Mouse (Mus musculus) liver (tissue): Measurements from ENCODE around the gene Rbm33.
A peak's percentile ranks its signal among the peaks of the same experiment; 100 is the strongest.

Experiments used
- DNase-seq: peaks from one replicate; pipeline ENCODE4 v3.0.0-alpha.2; 2020; ENCODE audit warnings: mixed read lengths

Rbm33 gene

DNA sequence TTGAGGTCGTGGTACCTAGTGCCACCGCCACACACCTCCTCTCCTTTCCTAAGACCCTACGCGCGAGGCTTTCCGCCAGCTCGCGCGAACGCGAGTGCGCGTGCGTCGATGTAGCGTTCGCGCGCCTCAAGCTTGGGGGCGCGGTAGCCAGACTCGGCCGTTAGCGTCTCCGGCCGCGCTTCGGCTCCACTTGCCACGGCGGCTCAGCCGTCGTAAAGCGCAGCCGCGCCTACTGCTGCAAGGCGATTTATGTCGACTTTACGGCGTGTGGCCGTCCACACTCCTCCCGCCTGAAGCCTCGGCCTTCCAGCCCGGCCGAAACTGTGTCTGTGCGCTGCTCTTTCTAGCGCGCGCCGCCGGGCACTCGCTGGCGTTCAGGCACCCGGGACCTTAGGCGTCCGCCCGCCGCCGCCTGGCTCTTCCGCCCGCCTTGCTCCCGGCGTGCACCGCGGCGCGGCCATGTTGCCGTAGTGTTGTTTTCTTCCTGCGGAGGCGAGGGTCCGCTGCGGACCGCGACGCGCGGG, at the start of gene Rbm33:
Gene Rbm33, plus strand, starts transcription at position 400 of the 524 bp plus-strand sequence.
- peak; percentile 88 for DNase-seq

DNA sequence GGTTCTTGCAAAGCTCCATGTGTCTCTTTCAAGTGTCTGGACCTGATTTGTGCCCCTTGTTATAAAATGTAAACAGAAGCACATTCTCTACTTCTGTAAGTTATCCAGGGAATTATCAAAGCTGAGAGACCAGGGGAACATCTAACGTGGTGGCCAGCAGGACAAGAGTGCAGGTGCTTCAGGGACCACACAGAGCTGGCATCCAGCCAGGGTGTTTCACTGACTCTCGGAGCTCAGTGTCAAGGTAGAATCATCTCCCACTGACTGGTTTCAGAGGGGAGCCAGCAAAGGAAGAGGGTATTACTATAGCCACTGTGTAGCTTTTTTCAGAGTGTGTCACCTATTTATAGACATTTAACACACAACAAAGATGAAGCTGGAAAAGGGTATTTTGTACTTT, 49.3 kb upstream of the Rbm33 start:
- no peak for DNase-seq

GRCm38 (mm10) chr5:28269469-28269991, 47.4 kb upstream of the Rbm33 start:
- peak; percentile 47 for DNase-seq

GRCm38 (mm10) chr5:28272836-28273235, 44.1 kb upstream of the Rbm33 start:
- no peak for DNase-seq

- no peak for DNase-seq
These were observed 39.6 kb upstream of the Rbm33 start for GRCm38 (mm10) chr5:28277279-28277678.

DNA sequence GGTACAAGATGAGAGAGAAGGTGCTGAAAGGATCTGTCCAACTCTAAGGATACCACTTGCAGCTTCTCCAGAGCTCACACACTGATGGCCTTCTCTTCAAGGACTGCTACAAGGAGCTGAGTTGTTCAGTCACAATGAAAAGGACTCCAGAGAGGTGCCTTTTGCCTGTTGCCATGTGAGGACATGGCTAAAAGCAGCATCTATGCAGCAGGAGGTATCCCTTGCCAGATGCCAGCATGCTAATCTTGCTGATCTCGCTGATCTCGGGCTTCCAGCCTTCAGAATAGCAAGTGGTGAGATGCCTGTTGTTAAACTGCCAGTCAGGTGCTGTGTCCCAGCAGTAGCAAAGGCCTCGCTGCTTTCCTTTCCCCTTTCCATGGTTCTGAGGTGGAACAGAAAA, 27.8 kb upstream of the Rbm33 start:
- no peak for DNase-seq

DNA sequence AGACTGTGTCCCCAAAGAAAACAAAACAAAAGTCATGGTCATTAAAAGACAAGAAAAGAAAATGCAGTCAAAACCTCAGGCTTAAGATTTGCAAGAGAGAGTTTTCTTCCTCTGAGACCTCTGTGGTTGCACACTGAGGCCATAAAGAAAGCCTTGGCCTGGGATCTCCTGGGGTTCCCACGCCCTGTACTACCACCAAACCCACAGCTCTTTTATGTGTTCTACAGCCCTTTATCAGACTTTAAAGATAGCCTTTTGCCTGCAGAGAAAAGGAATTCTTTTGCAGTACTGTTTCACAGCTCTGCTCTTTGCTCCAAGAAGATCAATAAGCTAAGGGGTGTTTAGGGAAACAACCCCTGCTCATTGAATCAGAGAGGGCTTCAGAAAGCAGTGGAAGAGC, 26.3 kb upstream of the Rbm33 start:
- no peak for DNase-seq

DNA sequence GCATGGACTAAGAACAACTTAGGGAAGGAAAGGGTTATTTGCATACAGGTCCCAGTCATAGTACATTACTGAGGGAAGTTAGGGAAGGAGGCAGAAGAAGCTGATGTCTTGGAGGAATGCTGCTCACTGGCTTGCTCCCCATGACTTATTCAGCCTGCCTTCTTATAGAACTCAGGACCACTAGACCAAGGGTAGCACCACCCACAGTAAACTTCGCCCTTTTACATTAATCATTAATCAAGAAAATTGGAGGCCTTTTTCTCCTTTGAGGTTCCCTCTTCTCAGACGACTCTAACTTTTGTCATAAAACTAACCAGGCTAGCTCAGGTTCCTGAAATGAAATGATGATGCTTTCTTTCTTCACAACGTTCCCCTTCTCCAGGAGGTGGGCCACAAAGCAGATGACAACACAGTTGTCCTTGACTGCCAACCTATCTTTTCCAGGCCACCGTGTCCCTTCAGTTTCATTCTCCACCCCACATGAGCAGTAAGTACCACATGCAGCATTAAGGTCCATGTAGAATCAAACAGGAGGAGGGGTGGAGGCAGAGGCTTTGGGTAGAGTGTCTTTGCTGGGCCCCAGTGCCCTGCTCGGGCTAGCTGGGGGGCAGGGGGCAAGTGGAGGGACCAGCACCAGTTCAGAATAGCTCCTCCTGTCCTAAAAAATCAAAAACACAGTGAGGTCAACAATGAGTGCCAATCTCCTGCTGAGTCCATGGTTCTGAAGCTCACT, 25.6 kb upstream of the Rbm33 start:
- no peak for DNase-seq

DNA sequence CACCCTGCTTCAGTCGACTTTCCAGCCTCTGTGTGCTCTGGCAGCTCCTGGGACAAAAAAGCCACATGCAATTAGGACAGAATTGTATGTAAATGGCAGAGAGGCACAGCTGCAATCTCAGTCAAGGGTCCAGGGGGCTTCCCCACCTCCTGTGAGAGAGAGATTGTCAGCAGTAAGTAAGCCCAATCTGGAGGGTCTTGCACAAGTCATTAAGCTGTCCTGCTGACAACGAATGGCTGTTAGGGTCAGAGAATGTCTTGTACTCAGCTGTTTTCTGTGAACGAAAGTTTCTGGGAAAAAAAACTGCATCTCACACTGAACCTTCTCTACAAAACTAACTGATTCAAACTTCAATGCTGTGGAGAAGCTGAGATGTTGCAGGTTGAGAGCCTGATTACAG, 24.6 kb upstream of the Rbm33 start:
- no peak for DNase-seq

- peak; percentile 83 for DNase-seq
These were observed 22.9 kb upstream of the Rbm33 start for GRCm38 (mm10) chr5:28293990-28294389.

GRCm38 (mm10) chr5:28298161-28298560, 18.8 kb upstream of the Rbm33 start:
- peak; percentile 7 for DNase-seq

- DNase-seq = no peak
These were observed 18.2 kb upstream of the Rbm33 start for GRCm38 (mm10) chr5:28298693-28299092.

DNA sequence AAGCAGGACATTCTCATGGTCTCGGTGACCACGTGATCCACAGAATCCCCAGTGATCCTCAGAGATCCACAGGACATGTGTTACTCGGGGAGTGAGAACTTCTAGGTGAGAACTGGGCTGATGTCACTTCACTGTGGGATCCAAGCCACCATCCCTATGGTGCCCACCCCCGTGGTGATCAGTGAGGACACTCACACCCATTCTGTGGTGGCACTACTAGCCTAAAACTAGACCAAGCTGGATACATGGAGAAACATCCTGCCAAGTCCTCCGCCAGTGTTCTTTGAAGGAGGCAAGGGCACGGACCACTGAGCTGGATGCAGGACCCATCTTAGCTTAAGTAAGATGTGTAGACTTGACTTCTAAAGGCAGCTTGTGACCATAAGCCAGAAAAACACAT, 17.6 kb upstream of the Rbm33 start:
- DNase-seq = no peak

- DNase-seq = no peak
These were observed 14.2 kb upstream of the Rbm33 start for GRCm38 (mm10) chr5:28302671-28303070.

DNA sequence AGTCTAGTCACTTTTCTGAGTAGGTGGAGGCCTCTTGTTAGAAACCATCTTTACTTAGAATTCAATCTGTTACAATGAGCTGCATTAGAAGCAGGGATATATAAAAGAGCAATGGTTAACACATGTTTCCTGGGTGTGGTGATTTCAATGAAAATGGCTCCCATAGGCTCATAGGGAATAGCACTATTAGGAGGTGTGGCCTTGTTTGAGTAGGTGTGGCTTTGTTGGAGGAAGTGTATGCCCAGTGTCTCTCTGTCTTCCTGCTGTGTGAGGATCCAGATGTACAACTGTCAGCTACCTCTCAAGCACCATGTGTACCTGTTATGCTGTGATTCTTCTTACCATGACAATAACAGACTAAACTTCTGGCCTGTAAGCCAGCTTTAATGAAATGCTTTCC, 12.4 kb upstream of the Rbm33 start:
- DNase-seq = no peak

DNA sequence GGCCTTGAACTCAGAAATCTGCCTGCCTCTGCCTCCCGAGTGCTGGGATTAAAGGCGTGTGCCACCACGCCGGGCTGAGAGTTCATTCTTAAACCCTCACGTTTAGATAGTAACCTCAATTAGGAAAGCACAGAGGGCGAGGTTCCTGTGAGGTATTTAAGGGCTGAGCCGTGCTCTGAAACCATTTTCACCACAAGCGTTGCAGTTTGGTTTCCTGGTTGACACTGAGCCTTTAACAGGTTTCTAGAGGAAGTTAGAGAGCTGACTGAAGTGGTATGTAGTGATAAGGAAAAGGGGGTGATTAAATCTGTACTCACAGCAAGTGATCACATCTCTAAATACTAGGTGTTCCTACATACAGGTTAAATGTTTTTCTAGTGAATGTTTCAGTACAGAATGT, 1.4 kb upstream of the Rbm33 start:
- no peak for DNase-seq

GRCm38 (mm10) chr5:28316151-28316721, 685 bp upstream of the Rbm33 start:
- DNase-seq = no peak

- DNase-seq = peak; percentile 52
These were observed 464 bp downstream of the Rbm33 start for GRCm38 (mm10) chr5:28317253-28317916.

DNA sequence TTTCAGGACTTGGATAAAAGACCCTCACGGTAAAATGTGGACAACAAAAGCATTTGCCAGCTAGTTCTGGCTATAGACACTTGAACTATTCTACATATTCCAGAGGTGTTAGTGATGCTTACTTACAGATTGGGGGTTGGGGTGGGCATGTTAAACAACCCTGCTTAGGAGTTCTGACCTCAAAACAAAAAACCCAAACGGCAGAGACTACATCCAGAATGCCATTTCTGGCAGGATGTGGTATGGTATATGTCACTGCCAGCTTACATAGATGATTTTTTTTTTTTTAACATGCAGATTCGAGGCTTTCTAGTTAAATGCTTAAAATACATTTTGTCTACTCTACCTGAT, 971 bp downstream of the Rbm33 start:
- no peak for DNase-seq

DNA sequence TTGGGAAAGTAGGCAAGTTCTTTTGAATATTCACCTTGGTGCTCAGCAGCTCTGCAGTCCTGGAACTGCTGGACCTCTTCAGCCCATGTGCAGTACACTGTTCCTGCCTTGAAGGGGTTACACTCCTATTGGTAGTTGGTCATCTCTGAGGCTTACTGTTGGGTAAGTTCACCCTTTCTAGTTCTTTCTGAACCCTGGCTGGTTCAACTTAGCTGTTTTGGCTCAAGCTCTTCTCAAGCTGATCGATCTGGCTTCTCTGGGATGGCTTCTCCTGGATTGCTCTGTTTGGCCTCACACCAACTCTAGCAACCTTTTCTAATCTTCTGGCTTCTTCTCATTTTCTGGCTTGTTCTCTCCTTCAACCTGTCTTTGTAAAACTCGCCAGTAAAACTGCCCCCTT, 1.8 kb downstream of the Rbm33 start:
- DNase-seq = no peak

DNA sequence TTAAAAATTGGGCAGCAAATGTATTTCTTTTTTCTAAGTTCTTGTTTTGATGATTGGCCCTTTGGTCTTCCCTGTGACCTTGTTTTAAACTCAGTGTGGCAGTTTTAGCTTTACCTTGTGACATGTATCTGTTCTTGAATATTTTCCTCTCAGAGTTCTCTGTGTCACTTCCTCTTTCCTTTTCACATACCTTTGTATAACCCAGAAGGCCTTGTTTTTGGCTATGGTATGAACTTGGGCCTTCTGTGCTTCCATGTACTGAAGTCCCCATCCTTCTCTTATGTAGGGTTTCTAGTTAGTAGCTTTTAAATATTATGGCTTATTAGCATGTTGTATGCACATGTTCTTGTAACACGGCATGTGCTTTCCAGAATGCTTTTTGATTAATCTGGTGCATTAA, 4.8 kb downstream of the Rbm33 start:
- DNase-seq = no peak

- DNase-seq = no peak
These were observed 5.3 kb downstream of the Rbm33 start for GRCm38 (mm10) chr5:28322189-28322588.

DNA sequence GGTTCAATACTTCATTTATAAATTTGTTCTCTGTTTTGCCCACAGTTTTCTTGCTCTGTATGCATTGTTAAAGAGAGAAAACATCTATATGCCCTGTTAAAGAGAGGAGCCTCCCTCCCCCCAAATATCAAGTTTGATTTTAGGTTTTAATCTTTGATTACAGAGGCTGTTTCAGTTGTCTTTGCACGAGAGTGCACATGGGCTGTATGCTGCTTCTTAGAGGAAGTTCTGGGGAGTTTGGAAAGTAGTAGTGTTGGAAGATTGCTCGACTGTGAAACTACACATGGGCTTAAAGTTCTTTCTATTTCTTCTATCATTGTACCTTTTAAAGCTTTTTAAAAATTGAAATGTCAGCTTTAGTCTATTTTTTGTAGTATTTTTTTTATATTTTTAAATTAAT, 6.9 kb downstream of the Rbm33 start:
- no peak for DNase-seq

- no peak for DNase-seq
These were observed 7.5 kb downstream of the Rbm33 start for GRCm38 (mm10) chr5:28324457-28324856.
